Mouse (Mus musculus): ENCODE data around the gene Dnajb8. TPM values are rescaled to one million over a fixed set of nuclear protein-coding genes. Genes with fewer than 3 reads are reported as not detected.

Dnajb8 gene
- polyA plus RNA-seq, 1 experiment from 2014 or later: not detected

- Histone ChIP-seq H3K27me3 (ENCODE audit: control insufficient read depth, insufficient read depth, low read length) (peaks cover 42% of the 10 kb centered on the region), H3K4me2 (no peak overlapping the region), H3K36me3 (ENCODE audit: control insufficient read depth, insufficient read depth, low read length) (no peaks in the 10 kb centered on the region), H3K4me1 (ENCODE audit: control insufficient read depth, insufficient read depth, low read length) (peaks cover 14% of the 10 kb centered on the region), H3K4me3 (ENCODE audit: low read depth, low read length) (no peak overlapping the region), H3K9me3 (replicated peaks; ENCODE audit: control insufficient read depth, low read length) (no peaks in the 10 kb centered on the region), H3K27ac (ENCODE audit: low read depth, low read length) (no peak overlapping the region), H3K9ac (ENCODE audit: low read depth, low read length) (no peak overlapping the region)
- ATAC-seq (replicated peaks; ENCODE audit: insufficient number of reproducible peaks, low FRiP score, low TSS enrichment): no peak
- 64% methylated on average over 6 of the region's 6 CpGs for WGBS (ENCODE audit: insufficient replicate concordance)
These were observed 10.2 kb downstream of the Dnajb8 start for GRCm38 (mm10) chr6:88232221-88232620.

GRCm38 (mm10) chr6:88233996-88234395 lies 11.9 kb downstream of the Dnajb8 start:
- Histone ChIP-seq H3K27me3 (ENCODE audit: control insufficient read depth, insufficient read depth, low read length) (peaks cover 44% of the 10 kb centered on the region), H3K36me3 (ENCODE audit: control insufficient read depth, insufficient read depth, low read length) (no peaks in the 10 kb centered on the region), H3K27ac (ENCODE audit: low read depth, low read length) (no peak overlapping the region), H3K4me2 (no peak overlapping the region), H3K9me3 (replicated peaks; ENCODE audit: control insufficient read depth, low read length) (no peaks in the 10 kb centered on the region), H3K4me3 (ENCODE audit: low read depth, low read length) (no peak overlapping the region), H3K9ac (ENCODE audit: low read depth, low read length) (no peak overlapping the region), H3K4me1 (ENCODE audit: control insufficient read depth, insufficient read depth, low read length) (peaks cover 14% of the 10 kb centered on the region)
- 74% methylated on average over 8 of the region's 8 CpGs for WGBS (ENCODE audit: insufficient replicate concordance)
- ATAC-seq (replicated peaks; ENCODE audit: insufficient number of reproducible peaks, low FRiP score, low TSS enrichment): no peak

GRCm38 (mm10) chr6:88235461-88235860 lies 13.4 kb downstream of the Dnajb8 start:
- H3K27me3 ChIP-seq (ENCODE audit: control insufficient read depth, insufficient read depth, low read length): peaks cover 45% of the 10 kb centered on the region

GRCm38 (mm10) chr6:88235983-88236382 lies 13.9 kb downstream of the Dnajb8 start:
- no peak for ATAC-seq (replicated peaks; ENCODE audit: insufficient number of reproducible peaks, low FRiP score, low TSS enrichment)
- no peak overlapping the region for H3K27ac ChIP-seq (ENCODE audit: low read depth, low read length)
- H3K4me1 ChIP-seq (ENCODE audit: control insufficient read depth, insufficient read depth, low read length): peaks cover 14% of the 10 kb centered on the region
- WGBS (ENCODE audit: insufficient replicate concordance): 4% methylated on average over 17 of the region's 17 CpGs
- peak overlapping the region; percentile 54 for H3K4me2 ChIP-seq
- peak overlapping the region; percentile 4; the same call in 1 of the 2 replicates for H3K9ac ChIP-seq (ENCODE audit: low read depth, low read length)
- no peaks in the 10 kb centered on the region for H3K36me3 ChIP-seq (ENCODE audit: control insufficient read depth, insufficient read depth, low read length)
- peaks cover 47% of the 10 kb centered on the region for H3K27me3 ChIP-seq (ENCODE audit: control insufficient read depth, insufficient read depth, low read length)
- H3K9me3 ChIP-seq (replicated peaks; ENCODE audit: control insufficient read depth, low read length): no peaks in the 10 kb centered on the region
- H3K4me3 ChIP-seq (ENCODE audit: low read depth, low read length): peak overlapping the region; percentile 20

More at GRCm38 (mm10) chr6:88235461-88235860, 13.4 kb downstream of the Dnajb8 start:
- Histone ChIP-seq H3K4me1 (ENCODE audit: control insufficient read depth, insufficient read depth, low read length) (peaks cover 14% of the 10 kb centered on the region), H3K27ac (ENCODE audit: low read depth, low read length) (no peak overlapping the region), H3K4me3 (ENCODE audit: low read depth, low read length) (no peak overlapping the region), H3K4me2 (0 out of 2 replicates have a peak overlapping the region, but pooled peaks have one; percentile 54), H3K9ac (ENCODE audit: low read depth, low read length) (no peak overlapping the region), H3K36me3 (ENCODE audit: control insufficient read depth, insufficient read depth, low read length) (no peaks in the 10 kb centered on the region), H3K9me3 (replicated peaks; ENCODE audit: control insufficient read depth, low read length) (no peaks in the 10 kb centered on the region)
- ATAC-seq (replicated peaks; ENCODE audit: insufficient number of reproducible peaks, low FRiP score, low TSS enrichment): no peak
- WGBS (ENCODE audit: insufficient replicate concordance): 27% methylated on average over 8 of the region's 8 CpGs

GRCm38 (mm10) chr6:88236513-88236912 lies 14.4 kb downstream of the Dnajb8 start:
- WGBS (ENCODE audit: insufficient replicate concordance): 15% methylated on average over 7 of the region's 7 CpGs
- peaks cover 14% of the 10 kb centered on the region for H3K4me1 ChIP-seq (ENCODE audit: control insufficient read depth, insufficient read depth, low read length)
- peak overlapping the region; percentile 54 for H3K4me2 ChIP-seq
- H3K36me3 ChIP-seq (ENCODE audit: control insufficient read depth, insufficient read depth, low read length): no peaks in the 10 kb centered on the region
- no peak overlapping the region for H3K27ac ChIP-seq (ENCODE audit: low read depth, low read length)
- H3K9me3 ChIP-seq (replicated peaks; ENCODE audit: control insufficient read depth, low read length): no peaks in the 10 kb centered on the region
- H3K4me3 ChIP-seq (ENCODE audit: low read depth, low read length): no peak overlapping the region
- peak; percentile 34; the same call in 1 of the 2 replicates for ATAC-seq (replicated peaks; ENCODE audit: insufficient number of reproducible peaks, low FRiP score, low TSS enrichment)
- peaks cover 44% of the 10 kb centered on the region for H3K27me3 ChIP-seq (ENCODE audit: control insufficient read depth, insufficient read depth, low read length)
- H3K9ac ChIP-seq (ENCODE audit: low read depth, low read length): no peak overlapping the region; the same call in 1 of the 2 replicates

GRCm38 (mm10) chr6:88242604-88243003 lies 20.5 kb downstream of the Dnajb8 start:
- no peak for ATAC-seq (replicated peaks; ENCODE audit: insufficient number of reproducible peaks, low FRiP score, low TSS enrichment)
- peaks cover 25% of the 10 kb centered on the region for H3K27me3 ChIP-seq (ENCODE audit: control insufficient read depth, insufficient read depth, low read length)

GRCm38 (mm10) chr6:88249231-88249630 lies 27.2 kb downstream of the Dnajb8 start:
- Histone ChIP-seq H3K9me3 (replicated peaks; ENCODE audit: control insufficient read depth, low read length) (no peaks in the 10 kb centered on the region), H3K4me1 (ENCODE audit: control insufficient read depth, insufficient read depth, low read length) (peaks cover 20% of the 10 kb centered on the region), H3K4me2 (no peak overlapping the region), H3K27ac (ENCODE audit: low read depth, low read length) (no peak overlapping the region), H3K27me3 (ENCODE audit: control insufficient read depth, insufficient read depth, low read length) (peaks cover 2% of the 10 kb centered on the region; the same call in 1 of the 2 replicates), H3K9ac (ENCODE audit: low read depth, low read length) (no peak overlapping the region), H3K4me3 (ENCODE audit: low read depth, low read length) (no peak overlapping the region), H3K36me3 (ENCODE audit: control insufficient read depth, insufficient read depth, low read length) (no peaks in the 10 kb centered on the region)
- ATAC-seq (replicated peaks; ENCODE audit: insufficient number of reproducible peaks, low FRiP score, low TSS enrichment): no peak
- 80% methylated on average over 1 of the region's 1 CpGs for WGBS (ENCODE audit: insufficient replicate concordance)

More at GRCm38 (mm10) chr6:88242604-88243003, 20.5 kb downstream of the Dnajb8 start:
- no peak overlapping the region for H3K4me3 ChIP-seq (ENCODE audit: low read depth, low read length)
- 2% methylated on average over 15 of the region's 15 CpGs for WGBS (ENCODE audit: insufficient replicate concordance)
- no peaks in the 10 kb centered on the region for H3K36me3 ChIP-seq (ENCODE audit: control insufficient read depth, insufficient read depth, low read length)
- H3K27ac ChIP-seq (ENCODE audit: low read depth, low read length): no peak overlapping the region
- H3K9me3 ChIP-seq (replicated peaks; ENCODE audit: control insufficient read depth, low read length): no peaks in the 10 kb centered on the region
- H3K9ac ChIP-seq (ENCODE audit: low read depth, low read length): no peak overlapping the region
- H3K4me2 ChIP-seq: 0 out of 2 replicates have a peak overlapping the region, but pooled peaks have one; percentile 30
- 0 out of 2 replicates have a peak, but pooled peaks cover 3% of the 10 kb centered on the region for H3K4me1 ChIP-seq (ENCODE audit: control insufficient read depth, insufficient read depth, low read length)

GRCm38 (mm10) chr6:88251396-88251795 lies 29.3 kb downstream of the Dnajb8 start:
- Histone ChIP-seq H3K4me1 (ENCODE audit: control insufficient read depth, insufficient read depth, low read length) (peaks cover 29% of the 10 kb centered on the region), H3K27ac (ENCODE audit: low read depth, low read length) (no peak overlapping the region), H3K4me2 (no peak overlapping the region), H3K36me3 (ENCODE audit: control insufficient read depth, insufficient read depth, low read length) (no peaks in the 10 kb centered on the region), H3K9ac (ENCODE audit: low read depth, low read length) (no peak overlapping the region), H3K27me3 (ENCODE audit: control insufficient read depth, insufficient read depth, low read length) (peaks cover 2% of the 10 kb centered on the region; the same call in 1 of the 2 replicates), H3K9me3 (replicated peaks; ENCODE audit: control insufficient read depth, low read length) (no peaks in the 10 kb centered on the region), H3K4me3 (ENCODE audit: low read depth, low read length) (no peak overlapping the region)
- 95% methylated on average over 1 of the region's 1 CpGs for WGBS (ENCODE audit: insufficient replicate concordance)
- ATAC-seq (replicated peaks; ENCODE audit: insufficient number of reproducible peaks, low FRiP score, low TSS enrichment): no peak

Data from heart, embryonic 11.5 days (tissue).